Mouse (Mus musculus) forebrain, embryonic 14.5 days (tissue): ENCODE results near the gene Gpx4. TPM values are rescaled to one million over a fixed set of nuclear protein-coding genes. Genes with fewer than 3 reads are reported as not detected.

Source experiments
- ATAC-seq: fragments of 200-750 bp; cut with Nextera tagmentation; 2 replicates; pipeline ENCODE4 v1.8.0; 2017; ENCODE audit warnings: mild to moderate bottlenecking, moderate library complexity
- DNase-seq: peaks from one replicate; pipeline ENCODE4 v3.0.0-alpha.2; 2015; ENCODE audit warnings: low spot score
- H3K27ac ChIP-seq: fragments of 300-500 bp; sonication (generic); 2 replicates; pipeline ENCODE4 v1.5.1; 2014; ENCODE audit warnings: low read depth, mild to moderate bottlenecking, control low read depth, low read length, moderate library complexity
- H3K27me3 ChIP-seq: fragments of 300-500 bp; sonication (generic); replicated peaks from 2 replicates; pipeline ENCODE4 v1.6.1; 2014; ENCODE audit warnings: low read length, control low read depth, mixed read lengths; ENCODE audit not compliant: control insufficient read depth, insufficient read depth
- H3K36me3 ChIP-seq: fragments of 300-500 bp; sonication (generic); 2 replicates; pipeline ENCODE4 v1.6.1; 2014; ENCODE audit warnings: low read length, control low read depth; ENCODE audit not compliant: control insufficient read depth, insufficient read depth
- H3K4me1 ChIP-seq: fragments of 300-500 bp; sonication (generic); 2 replicates; pipeline ENCODE4 v1.6.1; 2014; ENCODE audit warnings: antibody characterized with exemption, low read length, control low read depth; ENCODE audit not compliant: control insufficient read depth, insufficient read depth
- H3K4me2 ChIP-seq: fragments of 300-500 bp; sonication (generic); 2 replicates; pipeline ENCODE4 v1.6.1; 2014; ENCODE audit warnings: mild to moderate bottlenecking, control low read depth, low read length
- H3K4me3 ChIP-seq: fragments of 300-500 bp; sonication (generic); 2 replicates; pipeline ENCODE4 v1.5.1; 2014; ENCODE audit warnings: low read depth, low read length, control low read depth
- H3K9ac ChIP-seq: fragments of 300-500 bp; sonication (generic); 2 replicates; pipeline ENCODE4 v1.6.1; 2014; ENCODE audit warnings: mild to moderate bottlenecking, low read length, control low read depth, moderate library complexity
- H3K9me3 ChIP-seq: fragments of 300-500 bp; sonication (generic); replicated peaks from 2 replicates; pipeline ENCODE4 v1.6.1; 2016; ENCODE audit warnings: low read length, control low read depth, mixed read lengths; ENCODE audit not compliant: control insufficient read depth
- WGBS: fragments of 180-500 bp; shearing (Covaris S2); extraction: QIAGEN DNeasy Blood & Tissue Kit; methylation state at CpG from one replicate; pipeline ENCODE4 v1.1.7; 2014; 5-methylcytosine and 5-hydroxymethylcytosine counted together
- polyA plus RNA-seq: library from polyadenylated mRNA; unstranded; fragments of >200 nt; fragmentation: Nextera tagmentation; extraction: Ambion mirVana; gene quantifications from 2 replicates; pipeline ENCODE4 v1.2.1, GENCODE M21; 2014

The Gpx4 gene
- polyA plus RNA-seq, 1 experiment from 2014 or later = 632 TPM

DNA sequence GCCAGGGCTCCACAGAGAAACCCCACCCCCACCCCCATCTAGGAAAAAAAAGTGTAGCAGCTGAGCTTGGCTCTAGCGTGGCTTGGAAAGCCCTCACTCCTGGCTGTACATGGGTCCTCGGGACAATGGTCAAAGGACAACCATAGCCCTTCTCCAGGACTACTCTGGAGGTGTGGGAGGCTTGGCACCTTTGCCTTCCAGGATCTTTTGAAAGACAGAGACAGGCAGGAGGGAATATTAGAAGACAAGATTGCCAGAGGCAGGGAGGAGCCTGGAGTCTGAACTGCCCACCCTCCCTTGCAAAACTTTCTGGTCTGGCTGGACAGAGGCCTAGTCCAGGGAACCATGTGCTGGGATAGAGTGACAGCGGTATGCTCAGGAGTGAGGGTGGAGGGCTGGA lies 47.7 kb downstream of the Gpx4 start:
- H3K9ac ChIP-seq = no peak overlapping the region
- ATAC-seq (no peak), DNase-seq (no peak)
- H3K4me2 ChIP-seq = no peak overlapping the region
- H3K27ac ChIP-seq = no peak overlapping the region
- no peaks in the 10 kb centered on the region for H3K4me1 ChIP-seq
- no peak overlapping the region for H3K4me3 ChIP-seq
- no peaks in the 10 kb centered on the region for H3K9me3 ChIP-seq
- WGBS = 85% methylated on average over 3 of the region's 3 CpGs
- H3K27me3 ChIP-seq = no peaks in the 10 kb centered on the region
- no peaks in the 10 kb centered on the region for H3K36me3 ChIP-seq

DNA sequence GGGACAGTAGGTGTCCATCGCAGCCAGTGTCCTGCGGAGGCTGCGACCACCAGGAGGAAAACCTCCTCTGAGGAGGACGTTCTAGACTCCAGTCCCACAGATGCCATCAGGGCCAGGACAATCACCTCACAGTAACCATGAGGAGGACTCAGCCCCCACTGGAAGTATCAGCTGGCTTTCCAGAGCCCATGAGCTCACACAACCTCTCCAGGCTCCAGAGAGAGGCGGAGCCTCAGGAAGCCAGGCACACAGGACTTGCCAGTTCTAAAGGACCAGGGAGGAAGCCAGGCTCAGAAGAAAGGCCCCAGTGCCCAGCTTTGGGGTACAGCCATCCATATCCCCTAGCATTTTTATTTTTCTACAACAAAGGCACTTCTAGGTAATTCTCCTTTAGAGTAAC lies 48.6 kb downstream of the Gpx4 start:
- Histone ChIP-seq H3K27ac (no peak overlapping the region), H3K4me2 (no peak overlapping the region), H3K4me3 (no peak overlapping the region), H3K4me1 (no peaks in the 10 kb centered on the region), H3K9ac (no peak overlapping the region), H3K36me3 (no peaks in the 10 kb centered on the region), H3K9me3 (no peaks in the 10 kb centered on the region), H3K27me3 (no peaks in the 10 kb centered on the region)
- 97% methylated on average over 5 of the region's 5 CpGs for WGBS
- DNase-seq (no peak), ATAC-seq (no peak)

DNA sequence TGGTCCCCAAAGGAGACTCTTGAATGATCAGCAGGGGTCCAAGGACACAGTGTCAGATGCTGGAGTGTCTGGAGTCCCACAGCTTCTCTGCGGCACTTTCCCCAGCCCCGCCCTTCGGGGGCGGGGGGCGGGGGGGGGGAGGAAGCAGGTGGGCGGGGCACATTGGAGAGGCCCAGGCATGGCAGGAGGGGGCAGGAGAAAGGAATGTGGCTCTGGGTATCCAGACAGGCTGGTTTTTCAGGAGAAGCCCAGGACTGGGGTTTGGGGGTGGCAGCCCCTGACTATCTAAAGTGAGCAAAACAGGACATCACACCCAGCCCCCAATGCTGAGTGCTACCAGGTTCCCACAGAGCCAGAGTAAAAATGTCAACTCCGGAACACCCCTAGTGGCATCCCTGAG lies 50.3 kb downstream of the Gpx4 start:
- H3K27ac ChIP-seq = no peak overlapping the region
- no peak for ATAC-seq
- no peak overlapping the region for H3K9ac ChIP-seq
- no peak overlapping the region for H3K4me2 ChIP-seq
- DNase-seq = no peak
- no peaks in the 10 kb centered on the region for H3K36me3 ChIP-seq
- H3K4me3 ChIP-seq = no peak overlapping the region
- H3K4me1 ChIP-seq = peaks cover 8% of the 10 kb centered on the region
- H3K27me3 ChIP-seq = no peaks in the 10 kb centered on the region
- 29% methylated on average over 3 of the region's 7 CpGs for WGBS
- H3K9me3 ChIP-seq = no peaks in the 10 kb centered on the region

DNA sequence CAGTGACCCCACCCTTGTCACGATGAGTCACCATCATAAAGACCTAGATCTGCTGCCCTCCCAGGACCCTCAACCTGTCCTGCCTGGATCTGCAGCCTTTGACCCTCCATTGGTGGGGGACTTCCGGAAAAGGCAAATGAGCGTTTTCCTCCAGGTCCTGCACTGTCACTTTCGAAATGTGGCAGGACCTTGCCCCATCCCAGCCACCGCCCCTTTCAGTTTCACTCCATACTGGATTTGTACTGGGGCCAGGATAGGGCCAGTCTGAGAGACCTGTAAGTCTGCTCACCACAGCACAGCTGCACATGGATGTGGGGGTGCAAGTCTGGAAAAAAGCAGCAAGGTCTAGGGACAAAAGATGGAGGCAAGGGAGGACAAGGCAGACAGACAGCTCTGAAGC lies 51.7 kb downstream of the Gpx4 start:
- no peak for DNase-seq

DNA sequence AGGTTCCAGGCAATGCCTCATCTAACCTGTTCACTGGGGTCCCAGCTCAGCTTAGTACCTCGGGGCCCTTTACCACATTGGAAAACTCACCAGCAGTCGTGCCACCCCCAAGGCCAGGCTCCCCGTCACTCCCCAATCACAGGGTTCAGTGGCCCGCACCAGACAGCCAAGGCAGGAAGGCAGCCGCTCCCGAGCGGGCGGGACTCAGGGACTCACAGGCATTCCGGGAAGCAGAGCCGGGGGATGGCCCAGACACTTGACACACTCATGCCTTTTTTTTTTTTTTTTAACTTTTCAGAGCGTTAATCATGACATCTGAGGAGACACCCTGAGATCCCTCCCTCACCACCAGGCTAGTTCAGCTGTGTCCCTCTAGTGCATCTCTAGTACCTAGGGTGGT lies 54.0 kb downstream of the Gpx4 start:
- no peaks in the 10 kb centered on the region for H3K9me3 ChIP-seq
- peaks cover 10% of the 10 kb centered on the region for H3K4me1 ChIP-seq
- H3K27me3 ChIP-seq = no peaks in the 10 kb centered on the region
- 70% methylated on average over 11 of the region's 11 CpGs for WGBS
- no peak for ATAC-seq
- H3K4me2 ChIP-seq = no peak overlapping the region
- no peak overlapping the region for H3K9ac ChIP-seq
- no peak for DNase-seq
- no peak overlapping the region for H3K4me3 ChIP-seq
- no peaks in the 10 kb centered on the region for H3K36me3 ChIP-seq
- no peak overlapping the region for H3K27ac ChIP-seq

More for the DNA sequence above, 51.7 kb downstream of the Gpx4 start:
- H3K4me2 ChIP-seq = no peak overlapping the region
- H3K27ac ChIP-seq = no peak overlapping the region
- peaks cover 10% of the 10 kb centered on the region for H3K4me1 ChIP-seq
- no peak overlapping the region for H3K4me3 ChIP-seq
- no peak for ATAC-seq
- no peaks in the 10 kb centered on the region for H3K27me3 ChIP-seq
- H3K9me3 ChIP-seq = no peaks in the 10 kb centered on the region
- H3K9ac ChIP-seq = no peak overlapping the region
- no peaks in the 10 kb centered on the region for H3K36me3 ChIP-seq
- WGBS = 94% methylated on average over 5 of the region's 5 CpGs

DNA sequence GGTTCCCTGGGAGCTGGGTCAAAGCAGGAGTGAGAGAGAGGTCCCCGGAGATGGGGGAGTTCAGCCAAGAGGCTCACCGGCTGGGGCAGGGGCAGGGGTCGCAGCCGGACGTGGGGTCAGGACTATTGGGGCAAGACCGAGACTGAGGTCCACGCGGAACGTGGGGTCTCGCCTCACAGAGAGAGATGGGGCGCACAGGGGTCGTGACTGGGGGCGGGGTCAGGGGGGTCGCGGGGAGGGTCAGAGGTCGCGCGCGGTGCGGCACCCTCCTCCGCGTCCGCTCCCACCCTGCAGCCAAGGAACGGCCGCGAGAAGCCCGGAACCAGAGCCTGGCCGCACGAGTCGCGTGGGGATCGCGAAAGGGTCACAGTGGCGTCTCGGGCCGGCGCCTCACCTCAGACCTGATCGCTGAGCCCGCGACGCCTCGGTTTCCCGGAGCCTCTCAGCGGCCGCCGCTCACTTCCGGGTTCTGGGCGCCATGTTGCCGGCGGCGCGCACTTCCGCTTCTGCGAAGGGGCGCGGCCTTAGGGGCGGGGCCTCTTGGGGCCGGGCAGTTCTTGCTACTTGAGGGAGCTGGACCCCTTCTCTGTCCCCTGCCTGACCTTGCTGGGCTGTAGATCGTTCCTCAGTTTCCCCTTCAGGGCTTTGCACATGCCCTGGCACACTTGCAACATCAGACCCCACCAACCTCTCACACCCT lies 55.4 kb downstream of the Gpx4 start:
- WGBS = under 1% methylated on average over 40 of the region's 59 CpGs
- Histone ChIP-seq H3K4me1 (peaks cover 10% of the 10 kb centered on the region), H3K4me2 (peak overlapping the region; percentile 92)

DNA sequence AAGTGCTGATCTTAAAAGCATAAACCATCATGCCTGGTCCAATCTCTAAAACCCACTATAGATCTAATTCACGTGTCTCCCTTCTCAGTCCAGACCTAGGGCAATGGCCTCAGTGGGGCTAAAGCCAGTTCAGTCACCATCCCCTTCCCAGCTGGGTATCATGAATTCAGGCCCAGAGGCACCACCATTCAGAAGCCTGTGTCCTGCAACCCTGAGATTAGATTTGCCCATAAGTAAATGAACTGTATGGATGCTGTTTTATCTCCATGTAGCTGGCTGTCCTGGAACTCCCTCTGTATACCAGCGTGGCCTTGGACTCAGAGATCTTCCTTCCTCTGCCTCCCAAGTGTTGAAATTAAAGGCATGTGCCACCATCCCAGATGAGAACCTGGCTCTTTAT lies 56.1 kb downstream of the Gpx4 start:
- ATAC-seq = no peak
- no peak for DNase-seq
- 76% methylated on average over 2 of the region's 2 CpGs for WGBS
- H3K9me3 ChIP-seq = no peaks in the 10 kb centered on the region
- peak overlapping the region; percentile 82; the same call in 1 of the 2 replicates for H3K9ac ChIP-seq
- 0 out of 2 replicates have a peak overlapping the region, but pooled peaks have one; percentile 86 for H3K4me3 ChIP-seq
- H3K4me2 ChIP-seq = peak overlapping the region; percentile 92; the same call in 1 of the 2 replicates
- H3K27me3 ChIP-seq = no peaks in the 10 kb centered on the region
- 0 out of 2 replicates have a peak overlapping the region, but pooled peaks have one; percentile 63 for H3K27ac ChIP-seq
- H3K36me3 ChIP-seq = no peaks in the 10 kb centered on the region
- H3K4me1 ChIP-seq = peaks cover 10% of the 10 kb centered on the region

More for the DNA sequence above, 55.4 kb downstream of the Gpx4 start:
- peak; percentile 89 for DNase-seq
- H3K9ac ChIP-seq = peak overlapping the region; percentile 82
- no peaks in the 10 kb centered on the region for H3K27me3 ChIP-seq
- H3K36me3 ChIP-seq = no peaks in the 10 kb centered on the region
- peak overlapping the region; percentile 63; the same call in 1 of the 2 replicates for H3K27ac ChIP-seq
- peak; percentile 92 for ATAC-seq
- H3K9me3 ChIP-seq = no peaks in the 10 kb centered on the region
- peak overlapping the region; percentile 86 for H3K4me3 ChIP-seq

DNA sequence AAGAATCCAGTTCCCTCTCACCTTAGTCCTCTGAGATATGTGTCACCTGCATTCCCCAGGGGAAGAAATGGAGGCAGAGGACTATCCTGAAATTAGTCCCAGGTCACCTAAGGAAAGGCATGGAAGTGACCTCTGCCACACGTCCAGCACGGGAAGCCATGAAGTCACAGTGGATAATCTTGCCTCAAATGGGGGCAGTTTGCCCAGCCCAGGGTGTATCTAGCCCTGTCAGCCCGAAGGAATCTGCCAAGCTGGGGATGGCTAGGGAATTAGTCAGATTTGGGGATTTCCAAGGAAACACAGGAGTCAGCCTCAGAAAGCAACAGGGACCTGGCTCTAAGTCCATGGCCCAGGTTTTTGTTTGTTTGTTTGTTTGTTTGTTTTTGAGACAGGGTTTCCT lies 57.2 kb downstream of the Gpx4 start:
- Histone ChIP-seq H3K4me1 (peaks cover 10% of the 10 kb centered on the region), H3K4me2 (no peak overlapping the region), H3K4me3 (no peak overlapping the region), H3K27ac (no peak overlapping the region), H3K36me3 (no peaks in the 10 kb centered on the region), H3K9ac (no peak overlapping the region), H3K9me3 (no peaks in the 10 kb centered on the region), H3K27me3 (no peaks in the 10 kb centered on the region)
- WGBS = 79% methylated on average over 3 of the region's 3 CpGs
- ATAC-seq (no peak), DNase-seq (no peak)

DNA sequence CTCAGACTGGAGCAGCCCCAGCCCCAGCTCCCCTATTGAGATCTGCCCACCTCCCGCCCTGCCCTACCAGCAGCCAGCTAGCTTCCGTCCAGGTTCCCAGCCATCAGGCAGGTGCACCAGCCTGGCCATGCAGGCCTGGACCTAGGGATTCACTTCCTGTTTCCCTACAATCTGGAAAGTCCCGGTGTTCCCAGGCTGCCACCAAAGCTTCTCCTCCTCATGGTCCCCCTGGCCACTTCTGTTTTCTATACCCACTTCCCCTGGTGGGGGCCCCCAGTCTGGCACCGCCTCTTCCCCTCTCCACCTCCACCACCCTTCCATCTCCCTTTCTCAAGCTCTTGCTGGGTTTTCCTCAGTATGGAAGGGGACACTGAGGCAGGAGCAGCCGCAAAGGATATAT lies 58.5 kb downstream of the Gpx4 start, which contains the start of gene Sbno2:
Gene Sbno2 (minus strand): TSS at position 112 of the 400 bp plus-strand sequence.
- Histone ChIP-seq H3K4me1 (peaks cover 10% of the 10 kb centered on the region), H3K9me3 (no peaks in the 10 kb centered on the region), H3K36me3 (no peaks in the 10 kb centered on the region), H3K4me3 (no peak within 1 kb of the TSS), H3K4me2 (no peak within 1 kb of the TSS), H3K27me3 (no peaks in the 10 kb centered on the region), H3K27ac (no peak within 1 kb of the TSS), H3K9ac (no peak within 1 kb of the TSS)
- ATAC-seq (no peak), DNase-seq (no peak)
- WGBS = 66% methylated on average over 5 of the region's 5 CpGs
